Comparison of ENCODE assay signal across 9 mouse cellular contexts in genomic region chr3:107159418-107159817, GRCm38 (mm10). TPM values are rescaled to one million over a fixed set of nuclear protein-coding genes. Genes with fewer than 3 reads are reported as not detected.
DNase-seq lines count a peak whose midpoint lies in the region; ATAC-seq lines count a peak whose summit lies in the region.
"Had no signal": no experiment of that assay in that cellular context is flagged by ENCODE, and none has a peak within 500 bp of the region (broad histone marks: within the 10 kb centered on the region; RNA-seq: fewer than 3 reads in every experiment).

No protein-coding gene starts in this region.

- intact Hi-C loops in left cerebral cortex, postnatal 14 days (cut with DNase I) = loop anchor here (2.0 kb wide), 1 partner anchor 57 kb away; no protein-coding TSS in a partner anchor
- intact Hi-C loops in left cerebral cortex, postnatal 36 days (cut with DNase I) = no loop called here

- 0 out of 2 replicates have a peak, but pooled peaks have one; percentile 2 for ATAC-seq in forebrain, embryonic 11.5 days (replicated peaks; ENCODE audit: low FRiP score)
- peak; percentile 41; the same call in 1 of the 2 replicates for ATAC-seq in midbrain, embryonic 11.5 days (ENCODE audit: low FRiP score)
- no peak for ATAC-seq in erythroid progenitor cell, adult 5-6 weeks (replicated peaks; ENCODE audit: low FRiP score, poor library complexity, severe bottlenecking)

- H3K27me3 ChIP-seq in forebrain, embryonic 11.5 days (ENCODE audit: control insufficient read depth, insufficient read depth, low read length) = no peaks in the 10 kb centered on the region
- H3K27me3 ChIP-seq in midbrain, embryonic 11.5 days (ENCODE audit: control insufficient read depth, insufficient read depth, low read length) = no peaks in the 10 kb centered on the region

- H3K27ac ChIP-seq in forebrain, embryonic 11.5 days (ENCODE audit: low read depth, low read length) = no peak overlapping the region
- no peak overlapping the region for H3K27ac ChIP-seq in midbrain, embryonic 11.5 days (ENCODE audit: low read depth, low read length)
- H3K27ac ChIP-seq: liver, embryonic 14.5 days had no signal

- peak overlapping the region; percentile 42; the same call in 1 of the 2 replicates for H3K4me2 ChIP-seq in forebrain, embryonic 11.5 days (ENCODE audit: low read depth, low read length, severe bottlenecking)
- H3K4me2 ChIP-seq in midbrain, embryonic 11.5 days = peak overlapping the region; percentile 50

- H3K36me3 ChIP-seq in forebrain, embryonic 11.5 days (ENCODE audit: control insufficient read depth, insufficient read depth, low read length) = no peaks in the 10 kb centered on the region
- no peaks in the 10 kb centered on the region for H3K36me3 ChIP-seq in midbrain, embryonic 11.5 days (ENCODE audit: control insufficient read depth, insufficient read depth, low read length)

- H3K4me1 ChIP-seq in forebrain, embryonic 11.5 days (replicated peaks; ENCODE audit: control insufficient read depth, insufficient read depth, low read length) = no peaks in the 10 kb centered on the region; the same call in 1 of the 2 replicates
- no peaks in the 10 kb centered on the region; the same call in 1 of the 2 replicates for H3K4me1 ChIP-seq in midbrain, embryonic 11.5 days (ENCODE audit: control insufficient read depth, insufficient read depth, low read length)

- DNase-seq in left cerebral cortex, postnatal 14 days (ENCODE audit: low spot score in 2 of 2) = peak; percentile 19 to 50
- no peak for DNase-seq in left cerebral cortex, postnatal 36 days (ENCODE audit: low spot score in 2 of 2)
- DNase-seq in brain, adult 2 months (ENCODE audit: low read depth, low spot score) = peak; percentile 72
- no peak for DNase-seq in forebrain, embryonic 11.5 days (ENCODE audit: low spot score)
- DNase-seq in midbrain, embryonic 11.5 days (ENCODE audit: low spot score, missing footprints) = no peak
- DNase-seq in ovary, postnatal 36 days (ENCODE audit: low spot score) = no peak
- DNase-seq in gastrocnemius, postnatal 10 days = no peak

- WGBS in forebrain, embryonic 11.5 days = 57% methylated on average over 3 of the region's 3 CpGs
- WGBS in midbrain, embryonic 11.5 days = 53% methylated on average over 3 of the region's 3 CpGs

- no peak overlapping the region; the same call in 1 of the 2 replicates for H3K4me3 ChIP-seq in forebrain, embryonic 11.5 days (ENCODE audit: low read depth, low read length)
- no peak overlapping the region; the same call in 1 of the 2 replicates for H3K4me3 ChIP-seq in midbrain, embryonic 11.5 days (ENCODE audit: low read depth, low read length)

- H3K9ac ChIP-seq in forebrain, embryonic 11.5 days (ENCODE audit: low read length) = no peak overlapping the region
- no peak overlapping the region; the same call in 1 of the 2 replicates for H3K9ac ChIP-seq in midbrain, embryonic 11.5 days (ENCODE audit: low read length)
- H3K9ac ChIP-seq: liver, embryonic 14.5 days had no signal

- no peaks in the 10 kb centered on the region for H3K9me3 ChIP-seq in forebrain, embryonic 11.5 days (ENCODE audit: control insufficient read depth, low read length)
- H3K9me3 ChIP-seq in midbrain, embryonic 11.5 days (ENCODE audit: control insufficient read depth, low read length) = no peaks in the 10 kb centered on the region

RNA-seq across cellular contexts. Expression of gene Kcna10, which starts 23.4 kb away (rescaled TPM):
- total RNA-seq in left cerebral cortex, postnatal 14 days (2021) = not detected
- under 1 TPM in 1 of 2 experiments, not detected in 1; 0.20 TPM for total RNA-seq in left cerebral cortex, postnatal 36 days (2021)
- not detected in 2 replicates for polyA plus RNA-seq in forebrain, embryonic 11.5 days (2014; fragmentation: Nextera tagmentation; extraction: Ambion mirVana)
- not detected in 2 replicates for polyA plus RNA-seq in midbrain, embryonic 11.5 days (2014; fragmentation: Nextera tagmentation; extraction: Ambion mirVana)
- total RNA-seq in erythroid progenitor cell, adult 5-6 weeks (2015; ENCODE audit: low replicate concordance) = not detected in 2 replicates
- total RNA-seq in erythroid progenitor cell, adult 5-6 weeks (2017; ENCODE audit: low replicate concordance) = not detected in 2 replicates
- total RNA-seq in gastrocnemius, postnatal 10 days (2021) = under 1 TPM in 1 of 2 experiments, not detected in 1; 0.19 TPM
- polyA plus RNA-seq: liver, embryonic 14.5 days had no signal

RNA-seq across cellular contexts. Expression of gene Kcna2, which starts 58.5 kb away (rescaled TPM):
- total RNA-seq in left cerebral cortex, postnatal 14 days (2021) = 100 to 1,000 TPM in 1 of 2 experiments, 10 to 100 TPM in 1; 97.4 to 107 TPM
- total RNA-seq in left cerebral cortex, postnatal 36 days (2021) = 100 to 1,000 TPM; 148 to 155 TPM
- polyA plus RNA-seq in forebrain, embryonic 11.5 days (2014; fragmentation: Nextera tagmentation; extraction: Ambion mirVana) = 0.05 and 0.20 TPM in 2 replicates
- polyA plus RNA-seq in midbrain, embryonic 11.5 days (2014; fragmentation: Nextera tagmentation; extraction: Ambion mirVana) = 0.18 and 0.28 TPM in 2 replicates
- total RNA-seq in erythroid progenitor cell, adult 5-6 weeks (2015; ENCODE audit: low replicate concordance) = 2.1 and 2.5 TPM in 2 replicates
- total RNA-seq in erythroid progenitor cell, adult 5-6 weeks (2017; ENCODE audit: low replicate concordance) = 0.61 and 1.5 TPM in 2 replicates
- 1 to 10 TPM; 2.9 to 5.0 TPM for total RNA-seq in gastrocnemius, postnatal 10 days (2021)

Comparison
In these comparisons a context has a peak if more than half of its experiments do, and no peak if none do; other contexts are left out.
1. DNase-seq: peak in left cerebral cortex, postnatal 14 days (2 of 2) and brain, adult 2 months (single experiment); none in left cerebral cortex, postnatal 36 days (0 of 2), forebrain, embryonic 11.5 days (single experiment), midbrain, embryonic 11.5 days (single experiment), ovary, postnatal 36 days (single experiment) and gastrocnemius, postnatal 10 days (single experiment).
2. RNA of gene Kcna2, which starts 58.5 kb away (total RNA-seq): 148 to 155 TPM in left cerebral cortex, postnatal 36 days and 97.4 to 107 TPM in left cerebral cortex, postnatal 14 days; 2.9 to 5.0 TPM in gastrocnemius, postnatal 10 days and 0.61 to 2.5 TPM in erythroid progenitor cell, adult 5-6 weeks; every median in the first group is over 10 times any median in the second.